Mouse (Mus musculus) limb, embryonic 13.5 days (tissue): ENCODE measurements around the gene Sytl3. TPM values are rescaled to one million over a fixed set of nuclear protein-coding genes. Genes with fewer than 3 reads are reported as not detected.
A peak's percentile ranks its signal among the peaks of the same experiment; 100 is the strongest.
"Not testable (repeated sequence)": the region's sequence is repeated elsewhere in the genome, so short reads cannot be mapped to it uniquely, and the experiment has no call there.

Source experiments
- ATAC-seq: fragments of 200-750 bp; cut with Nextera tagmentation; 2 replicates; pipeline ENCODE4 v1.8.0; 2017; ENCODE audit warnings: low read depth, moderate number of reproducible peaks, moderate TSS enrichment; ENCODE audit not compliant: low FRiP score
- H3K27ac ChIP-seq: fragments of 300-500 bp; sonication (generic); 2 replicates; pipeline ENCODE4 v1.5.1; 2015; ENCODE audit warnings: inconsistent platforms, mild to moderate bottlenecking, moderate library complexity
- H3K27me3 ChIP-seq: fragments of 300-500 bp; sonication (generic); 2 replicates; pipeline ENCODE4 v1.6.1; 2015; ENCODE audit warnings: mild to moderate bottlenecking, inconsistent platforms
- H3K36me3 ChIP-seq: fragments of 300-500 bp; sonication (generic); 2 replicates; pipeline ENCODE4 v1.6.1; 2015; ENCODE audit warnings: inconsistent platforms, mild to moderate bottlenecking, moderate library complexity
- H3K4me1 ChIP-seq: fragments of 300-500 bp; sonication (generic); 2 replicates; pipeline ENCODE4 v1.6.1; 2015; ENCODE audit warnings: inconsistent platforms
- H3K4me2 ChIP-seq: fragments of 300-500 bp; sonication (generic); replicated peaks from 2 replicates; pipeline ENCODE4 v1.6.1; 2015; ENCODE audit warnings: inconsistent platforms, mild to moderate bottlenecking, moderate library complexity
- H3K4me3 ChIP-seq: fragments of 300-500 bp; sonication (generic); 2 replicates; pipeline ENCODE4 v1.5.1; 2015; ENCODE audit warnings: moderate library complexity, mild to moderate bottlenecking, inconsistent platforms
- H3K9ac ChIP-seq: fragments of 300-500 bp; sonication (generic); 2 replicates; pipeline ENCODE4 v1.6.1; 2015; ENCODE audit warnings: mild to moderate bottlenecking, inconsistent platforms
- H3K9me3 ChIP-seq: fragments of 300-500 bp; sonication (generic); 2 replicates; pipeline ENCODE4 v1.6.1; 2016; ENCODE audit warnings: inconsistent platforms
- WGBS: fragments of 180-500 bp; shearing (Covaris S2); methylation state at CpG from one replicate; pipeline ENCODE4 v1.1.7; 2015; 5-methylcytosine and 5-hydroxymethylcytosine counted together
- polyA plus RNA-seq: library from polyadenylated mRNA; unstranded; fragments of >200 nt; fragmentation: Nextera tagmentation; extraction: Ambion mirVana; gene quantifications from 2 replicates; pipeline ENCODE4 v1.2.1, GENCODE M21; 2015

The Sytl3 gene
- polyA plus RNA-seq, 1 experiment from 2014 or later = not detected

DNA sequence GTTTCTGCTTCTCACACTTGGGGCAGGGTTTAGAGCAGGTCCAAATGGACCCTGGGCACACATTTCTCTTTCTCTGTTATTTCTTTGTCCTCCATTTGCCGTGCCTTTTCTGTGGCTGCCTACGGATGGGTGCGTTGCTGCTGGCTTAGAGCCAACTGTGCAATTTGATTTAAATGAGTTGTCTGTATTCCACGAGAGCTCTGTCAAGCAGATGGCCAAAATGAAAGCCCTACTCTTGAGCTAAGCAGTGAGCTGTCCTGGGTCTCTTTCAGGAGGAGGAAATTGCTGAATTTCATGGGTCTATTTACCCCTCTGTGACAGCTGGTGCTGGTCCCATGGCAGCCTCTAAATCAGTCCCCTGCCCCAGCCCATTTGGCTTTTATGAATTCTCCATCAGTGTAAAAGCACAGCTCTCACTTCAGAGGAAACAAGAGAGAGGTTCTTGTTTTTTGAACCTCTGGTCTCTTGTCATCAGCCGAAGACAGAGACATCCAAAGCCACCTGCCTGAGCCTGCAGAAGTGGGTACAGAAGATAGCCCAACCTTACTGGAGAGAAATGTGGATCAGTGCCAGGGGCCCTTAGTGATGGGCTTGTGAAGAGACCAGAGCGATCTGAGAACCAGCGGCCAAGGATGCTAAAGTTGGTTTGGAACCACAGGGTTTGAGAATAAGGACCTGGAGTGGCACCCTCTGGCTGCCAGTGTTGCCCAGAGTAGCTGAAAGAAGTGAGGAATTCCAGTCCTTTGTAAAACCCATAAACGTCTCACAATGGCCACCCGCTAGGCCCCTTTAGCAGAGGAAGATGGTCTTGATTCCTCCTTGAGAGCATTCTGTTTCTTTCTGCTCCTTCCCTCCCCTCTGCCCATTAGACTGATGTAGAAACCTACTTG is 44.7 kb downstream of the Sytl3 start:
- H3K4me2 ChIP-seq, H3K4me3 ChIP-seq, H3K27ac ChIP-seq, H3K36me3 ChIP-seq, H3K9ac ChIP-seq, H3K27me3 ChIP-seq, H3K9me3 ChIP-seq, H3K4me1 ChIP-seq: not testable (repeated sequence)
- ATAC-seq = peak; percentile 62; the same call in 1 of the 2 replicates
- WGBS = 51% methylated on average over 9 of the region's 9 CpGs

DNA sequence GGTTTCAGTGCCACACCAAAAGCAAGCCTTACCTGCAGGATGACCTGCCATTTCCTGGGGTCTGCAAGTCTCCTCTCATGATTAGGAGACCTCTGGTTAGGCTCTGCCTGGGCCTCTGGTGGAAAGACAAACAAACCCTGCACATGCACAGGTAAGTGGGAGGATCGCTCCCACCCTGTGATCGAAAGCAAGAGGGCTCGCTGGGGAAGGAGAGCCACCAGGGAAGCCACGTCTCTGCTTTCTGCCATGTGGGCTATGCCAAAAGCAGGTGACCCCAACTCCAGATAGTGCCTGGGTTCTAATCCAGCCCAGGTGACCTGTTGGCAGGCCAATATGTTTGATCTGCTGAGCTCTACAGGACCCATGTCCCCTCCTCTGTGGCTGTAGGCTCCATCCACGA is 47.6 kb downstream of the Sytl3 start:
- H3K4me3 ChIP-seq, H3K4me1 ChIP-seq, H3K9ac ChIP-seq, ATAC-seq, H3K36me3 ChIP-seq, H3K4me2 ChIP-seq, H3K9me3 ChIP-seq, H3K27me3 ChIP-seq, H3K27ac ChIP-seq: not testable (repeated sequence)
- 85% methylated on average over 5 of the region's 5 CpGs for WGBS

DNA sequence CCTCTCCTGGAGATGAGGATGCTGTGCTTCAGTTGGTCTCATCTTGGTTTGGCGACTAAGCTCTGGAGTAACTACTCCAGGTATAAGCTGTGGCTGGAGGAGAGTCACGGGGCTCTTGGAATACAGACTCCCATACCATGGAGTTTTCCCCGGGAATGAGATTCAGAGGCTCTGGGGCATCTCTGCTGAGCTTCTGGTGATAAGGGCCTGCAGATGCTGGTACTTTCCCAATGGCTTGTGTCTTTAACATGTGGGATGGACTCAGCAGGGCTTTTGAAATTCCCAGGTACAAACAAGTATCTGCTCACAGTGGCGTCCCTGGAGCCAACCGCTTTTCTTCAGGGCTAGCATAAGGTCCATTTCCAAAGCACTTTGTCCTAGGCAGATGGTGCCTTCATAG is 48.5 kb downstream of the Sytl3 start:
- not testable (repeated sequence) for H3K4me3 ChIP-seq, H3K4me1 ChIP-seq, H3K9ac ChIP-seq, H3K4me2 ChIP-seq, H3K36me3 ChIP-seq, H3K9me3 ChIP-seq, H3K27me3 ChIP-seq, ATAC-seq, H3K27ac ChIP-seq
- WGBS = 87% methylated on average over 5 of the region's 5 CpGs

DNA sequence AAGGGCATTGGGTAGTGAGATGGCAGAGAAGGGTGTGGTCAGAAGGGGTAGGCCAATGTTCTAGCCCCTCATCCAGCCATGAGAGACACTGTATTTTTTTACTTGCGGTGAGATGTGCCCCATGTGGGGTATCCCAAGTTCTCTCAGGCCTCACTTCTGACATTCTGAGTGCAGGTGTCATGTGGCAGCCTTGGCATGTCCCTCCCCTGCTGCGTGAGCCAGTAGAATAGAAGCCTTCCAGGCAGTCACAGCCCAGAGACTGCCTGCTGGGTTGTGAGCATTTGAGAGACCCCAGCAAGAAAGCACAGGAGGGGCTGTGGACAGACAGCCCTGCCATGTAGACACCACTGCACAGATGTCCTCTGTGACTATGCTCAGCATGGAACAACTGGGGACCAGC is 49.3 kb downstream of the Sytl3 start:
- not testable (repeated sequence) for H3K4me1 ChIP-seq, H3K9ac ChIP-seq, H3K9me3 ChIP-seq, H3K4me2 ChIP-seq, H3K27me3 ChIP-seq, ATAC-seq, H3K27ac ChIP-seq, H3K4me3 ChIP-seq, H3K36me3 ChIP-seq
- 62% methylated on average over 2 of the region's 2 CpGs for WGBS

- not testable (repeated sequence) for H3K9ac ChIP-seq, H3K4me1 ChIP-seq, H3K4me3 ChIP-seq, H3K27ac ChIP-seq, H3K36me3 ChIP-seq, H3K27me3 ChIP-seq, ATAC-seq, H3K9me3 ChIP-seq, H3K4me2 ChIP-seq
- 79% methylated on average over 2 of the region's 2 CpGs for WGBS
Observed at GRCm38 (mm10) chr17:6713483-6713882, 54.6 kb downstream of the Sytl3 start.

- H3K36me3 ChIP-seq, H3K27ac ChIP-seq, H3K9me3 ChIP-seq, H3K4me2 ChIP-seq, ATAC-seq, H3K9ac ChIP-seq, H3K4me3 ChIP-seq, H3K27me3 ChIP-seq, H3K4me1 ChIP-seq: not testable (repeated sequence)
- 76% methylated on average over 8 of the region's 8 CpGs for whole genome bisulfite sequencing
Observed at GRCm38 (mm10) chr17:6713944-6714343, 55.1 kb downstream of the Sytl3 start.

GRCm38 (mm10) chr17:6727996-6728610 is 69.2 kb downstream of the Sytl3 start:
- H3K36me3 ChIP-seq = no peaks in the 10 kb centered on the region
- peaks cover 6% of the 10 kb centered on the region for H3K4me1 ChIP-seq
- ATAC-seq = no peak
- H3K4me2 ChIP-seq = no peak overlapping the region
- no peak overlapping the region for H3K27ac ChIP-seq
- no peak overlapping the region for H3K4me3 ChIP-seq
- WGBS = 93% methylated on average over 12 of the region's 12 CpGs
- H3K9me3 ChIP-seq = no peaks in the 10 kb centered on the region
- no peak overlapping the region for H3K9ac ChIP-seq
- no peaks in the 10 kb centered on the region for H3K27me3 ChIP-seq

GRCm38 (mm10) chr17:6729244-6729742 is 70.4 kb downstream of the Sytl3 start:
- H3K27ac ChIP-seq = no peak overlapping the region
- no peaks in the 10 kb centered on the region for H3K27me3 ChIP-seq
- no peaks in the 10 kb centered on the region for H3K9me3 ChIP-seq
- no peak overlapping the region for H3K9ac ChIP-seq
- no peak overlapping the region for H3K4me2 ChIP-seq
- WGBS = 24% methylated on average over 6 of the region's 6 CpGs
- ATAC-seq = no peak
- H3K4me1 ChIP-seq = peaks cover 6% of the 10 kb centered on the region
- no peak overlapping the region for H3K4me3 ChIP-seq
- H3K36me3 ChIP-seq = no peaks in the 10 kb centered on the region

DNA sequence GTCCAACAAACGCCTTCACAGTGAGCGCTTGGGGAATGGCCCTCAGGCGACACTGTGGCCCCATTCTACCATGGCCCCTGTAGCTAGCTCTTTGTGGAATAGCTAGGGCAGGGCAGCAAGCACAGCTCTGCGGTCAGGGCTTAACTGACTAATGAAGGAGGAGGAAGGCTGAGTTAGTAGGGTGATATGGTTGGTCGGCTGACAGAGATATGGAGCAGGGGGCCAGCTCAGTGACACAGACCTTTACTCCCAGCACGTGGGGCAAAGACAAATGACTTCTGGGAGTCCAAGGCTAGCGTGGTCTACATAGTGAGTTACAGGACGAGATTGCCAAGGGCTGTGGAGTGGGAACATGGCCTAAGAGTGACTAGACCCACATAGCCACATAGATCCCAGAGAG is 72.2 kb downstream of the Sytl3 start:
- 84% methylated on average over 8 of the region's 8 CpGs for WGBS
- H3K27ac ChIP-seq = no peak overlapping the region
- no peak overlapping the region for H3K9ac ChIP-seq
- H3K4me3 ChIP-seq = no peak overlapping the region
- H3K27me3 ChIP-seq = no peaks in the 10 kb centered on the region
- ATAC-seq = no peak
- H3K36me3 ChIP-seq = no peaks in the 10 kb centered on the region
- no peaks in the 10 kb centered on the region for H3K9me3 ChIP-seq
- peaks cover 6% of the 10 kb centered on the region for H3K4me1 ChIP-seq
- H3K4me2 ChIP-seq = no peak overlapping the region

GRCm38 (mm10) chr17:6731634-6732033 is 72.7 kb downstream of the Sytl3 start:
- Histone ChIP-seq H3K4me3 (no peak overlapping the region), H3K27ac (no peak overlapping the region), H3K9me3 (no peaks in the 10 kb centered on the region), H3K36me3 (no peaks in the 10 kb centered on the region), H3K4me2 (no peak overlapping the region), H3K4me1 (peaks cover 6% of the 10 kb centered on the region), H3K9ac (no peak overlapping the region), H3K27me3 (no peaks in the 10 kb centered on the region)
- no peak for ATAC-seq
- 87% methylated on average over 12 of the region's 12 CpGs for WGBS

DNA sequence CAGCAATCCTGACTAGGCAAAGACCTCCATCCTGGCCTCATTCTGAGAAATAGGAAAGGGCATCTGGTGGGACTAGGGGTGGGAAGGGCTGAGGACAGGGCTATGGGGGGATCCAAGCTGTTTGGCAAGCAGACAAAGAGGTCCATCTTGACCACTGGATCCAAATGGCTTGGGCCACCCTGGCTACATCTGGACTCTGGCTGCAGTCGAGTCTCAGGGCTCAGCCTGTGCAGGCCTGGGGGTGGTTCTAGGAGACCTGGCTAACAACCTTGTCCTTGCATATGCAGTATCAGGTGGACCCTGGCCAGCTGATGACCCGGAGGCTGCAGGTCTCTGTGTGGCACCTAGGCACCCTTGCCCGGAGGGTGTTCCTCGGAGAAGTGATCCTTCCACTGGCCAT is 73.8 kb downstream of the Sytl3 start:
- no peaks in the 10 kb centered on the region for H3K27me3 ChIP-seq
- H3K36me3 ChIP-seq = peaks cover 3% of the 10 kb centered on the region; the same call in 1 of the 2 replicates
- H3K9ac ChIP-seq = no peak overlapping the region
- ATAC-seq = no peak
- no peaks in the 10 kb centered on the region for H3K9me3 ChIP-seq
- peaks cover 12% of the 10 kb centered on the region for H3K4me1 ChIP-seq
- H3K4me2 ChIP-seq = no peak overlapping the region
- H3K27ac ChIP-seq = no peak overlapping the region
- 91% methylated on average over 4 of the region's 4 CpGs for WGBS
- no peak overlapping the region for H3K4me3 ChIP-seq

GRCm38 (mm10) chr17:6733322-6733875 is 74.5 kb downstream of the Sytl3 start:
- no peak overlapping the region for H3K27ac ChIP-seq
- H3K36me3 ChIP-seq = peaks cover 4% of the 10 kb centered on the region; the same call in 1 of the 2 replicates
- 88% methylated on average over 10 of the region's 10 CpGs for WGBS
- H3K9ac ChIP-seq = no peak overlapping the region
- no peak for ATAC-seq
- H3K4me1 ChIP-seq = peaks cover 12% of the 10 kb centered on the region
- H3K4me2 ChIP-seq = no peak overlapping the region
- no peak overlapping the region for H3K4me3 ChIP-seq
- no peaks in the 10 kb centered on the region for H3K27me3 ChIP-seq
- H3K9me3 ChIP-seq = no peaks in the 10 kb centered on the region
